Mouse (Mus musculus) CH12.LX (cell line): ENCODE measurements around the gene Uty. TPM values are rescaled to one million over a fixed set of nuclear protein-coding genes. Genes with fewer than 3 reads are reported as not detected.
A peak's percentile ranks its signal among the peaks of the same experiment; 100 is the strongest.

ENCODE experiments used
- DNase-seq: peaks from one replicate; pipeline ENCODE4 v3.0.0-alpha.2; 2013; ENCODE audit errors: extremely low read depth
- H3K27ac ChIP-seq: 2 replicates; pipeline ENCODE4 v1.5.1; 2012; ENCODE audit warnings: low read depth, mild to moderate bottlenecking, control low read depth, moderate library complexity; ENCODE audit not compliant: insufficient read depth
- H3K27me3 ChIP-seq: replicated peaks from 2 replicates; pipeline ENCODE3; 2012; ENCODE audit warnings: inconsistent platforms
- H3K36me3 ChIP-seq, 2 experiments: replicated peaks in 1 of 2; 2 replicates each; pipeline versions ENCODE3 to v1.6.1; 2012; ENCODE audit warnings: inconsistent platforms in 1 of 2, low read length in 1 of 2, mild to moderate bottlenecking in 1 of 2, mixed read lengths in 1 of 2, moderate library complexity in 1 of 2; ENCODE audit not compliant: control insufficient read depth in 1 of 2, insufficient read depth in 1 of 2
- H3K4me1 ChIP-seq, 2 experiments: 2 replicates each; pipeline ENCODE4 v1.6.1; 2012; ENCODE audit warnings: inconsistent platforms in 1 of 2, moderate library complexity in 1 of 2; ENCODE audit not compliant: insufficient read depth in 2 of 2, control insufficient read depth in 1 of 2
- H3K4me2 ChIP-seq: 2 replicates; pipeline ENCODE4 v1.6.1; 2012; ENCODE audit warnings: low read depth, mild to moderate bottlenecking, control low read depth; ENCODE audit not compliant: poor library complexity, insufficient read depth, severe bottlenecking
- H3K4me3 ChIP-seq, 3 experiments: fragments of 150-350 bp in 1 of 3; sonication (generic) in 1 of 3; replicated peaks in 1 of 3; 2 replicates each; pipeline versions ENCODE3 to v1.5.1; 2011 to 2012; ENCODE audit warnings: low read depth in 2 of 3, low read length in 2 of 3, mild to moderate bottlenecking in 2 of 3, moderate library complexity in 2 of 3, control low read depth in 1 of 3, improper control_type of control experiment in 1 of 3, inconsistent platforms in 1 of 3, mixed read lengths in 1 of 3; ENCODE audit not compliant: poor library complexity in 1 of 3
- H3K79me2 ChIP-seq: replicated peaks from 2 replicates; pipeline ENCODE4 v1.6.1; 2012; ENCODE audit warnings: mild to moderate bottlenecking, moderate library complexity; ENCODE audit not compliant: control insufficient read depth, poor library complexity, insufficient read depth, severe bottlenecking; ENCODE audit errors: extremely low read depth
- H3K9ac ChIP-seq: 2 replicates; pipeline ENCODE4 v1.6.1; 2012; ENCODE audit warnings: low read depth, mild to moderate bottlenecking, control low read depth, moderate library complexity; ENCODE audit not compliant: insufficient read depth
- H3K9me3 ChIP-seq: replicated peaks from 2 replicates; pipeline ENCODE3; 2012; ENCODE audit warnings: low read length, inconsistent platforms, mixed read lengths
- BHLHE40 ChIP-seq: IDR thresholded peaks from 2 replicates; pipeline ENCODE4 v1.6.1; 2011; ENCODE audit warnings: mild to moderate bottlenecking, low read depth, low read length, improper control_type of control experiment
- CHD1 ChIP-seq: IDR thresholded peaks from 2 replicates; pipeline ENCODE4 v1.6.1; 2012; ENCODE audit warnings: low read depth, low read length, improper control_type of control experiment, inconsistent platforms
- E2F4 ChIP-seq: IDR thresholded peaks from 2 replicates; pipeline ENCODE4 v1.6.1; 2011; ENCODE audit warnings: low read depth, low read length, improper control_type of control experiment; ENCODE audit not compliant: insufficient replicate concordance
- EP300 ChIP-seq: IDR thresholded peaks from 2 replicates; pipeline ENCODE4 v1.6.1; 2011; ENCODE audit warnings: low read length, improper control_type of control experiment
- ETS1 ChIP-seq: conservative IDR thresholded peaks from 2 replicates; pipeline ENCODE4 v1.6.1; 2012; ENCODE audit warnings: low read depth, mild to moderate bottlenecking, inconsistent platforms, low read length, improper control_type of control experiment, moderate library complexity
- HCFC1 ChIP-seq: IDR thresholded peaks from 2 replicates; pipeline ENCODE4 v1.6.1; 2012; ENCODE audit warnings: low read depth, mild to moderate bottlenecking, inconsistent platforms, low read length, improper control_type of control experiment
- JUN ChIP-seq: IDR thresholded peaks from 2 replicates; pipeline ENCODE4 v1.6.1; 2011; ENCODE audit warnings: low read depth, mild to moderate bottlenecking, low read length, improper control_type of control experiment, moderate library complexity; ENCODE audit not compliant: insufficient read depth
- JUND ChIP-seq: conservative IDR thresholded peaks from 2 replicates; pipeline ENCODE4 v1.6.1; 2011; ENCODE audit warnings: low read depth, low read length, improper control_type of control experiment
- MAFK ChIP-seq: IDR thresholded peaks from 2 replicates; pipeline ENCODE4 v1.6.1; 2011; ENCODE audit warnings: low read length, improper control_type of control experiment; ENCODE audit not compliant: insufficient replicate concordance
- MAX ChIP-seq: IDR thresholded peaks from 2 replicates; pipeline ENCODE4 v1.6.1; 2011; ENCODE audit warnings: low read length, improper control_type of control experiment
- MAZ ChIP-seq: IDR thresholded peaks from 2 replicates; pipeline ENCODE4 v1.6.1; 2012; ENCODE audit warnings: low read depth, mild to moderate bottlenecking, inconsistent platforms, low read length, improper control_type of control experiment, moderate library complexity
- MEF2A ChIP-seq: IDR thresholded peaks from 2 replicates; pipeline ENCODE4 v1.6.1; 2014; ENCODE audit warnings: low read depth, mild to moderate bottlenecking, inconsistent platforms, low read length, improper control_type of control experiment, borderline replicate concordance
- MXI1 ChIP-seq: IDR thresholded peaks from 2 replicates; pipeline ENCODE4 v1.6.1; 2011; ENCODE audit warnings: mild to moderate bottlenecking, low read depth, low read length, improper control_type of control experiment
- NELFE ChIP-seq: IDR thresholded peaks from 2 replicates; pipeline ENCODE4 v1.6.1; 2011; ENCODE audit warnings: low read depth, low read length, improper control_type of control experiment
- POLR2A ChIP-seq: IDR thresholded peaks from 2 replicates; pipeline ENCODE4 v1.6.1; 2011; ENCODE audit warnings: low read depth, mild to moderate bottlenecking, improper control_type of control experiment, low read length
- POLR2AphosphoS2 ChIP-seq: IDR thresholded peaks from 2 replicates; pipeline ENCODE4 v1.6.1; 2011; ENCODE audit warnings: low read depth, low read length, improper control_type of control experiment
- UBTF ChIP-seq: IDR thresholded peaks from 2 replicates; pipeline ENCODE4 v1.6.1; 2012; ENCODE audit warnings: low read depth, mild to moderate bottlenecking, inconsistent platforms, low read length, improper control_type of control experiment, moderate library complexity
- USF2 ChIP-seq: conservative IDR thresholded peaks from 2 replicates; pipeline ENCODE4 v1.6.1; 2011; ENCODE audit warnings: low read depth, low read length, improper control_type of control experiment
- ZC3H11A ChIP-seq: IDR thresholded peaks from 2 replicates; pipeline ENCODE4 v1.6.1; 2012; ENCODE audit warnings: low read depth, mild to moderate bottlenecking, inconsistent platforms, low read length, improper control_type of control experiment
- ZNF384 ChIP-seq: IDR thresholded peaks from 2 replicates; pipeline ENCODE4 v1.6.1; 2012; ENCODE audit warnings: low read depth, low read length, improper control_type of control experiment, inconsistent platforms
- dilution Hi-C: fragments of 300-500 bp; cut with MboI; formaldehyde crosslinking; loops from 2 replicates; pipeline ENCODE4 v1.14.3; 2020; ENCODE audit warnings: low sequenced_read_pairs; ENCODE audit not compliant: extremely low pct_unique_long_range_greater_than_20kb, extremely low pct_ligation_motif_present
- in situ Hi-C: fragments of 300-500 bp; cut with MboI; formaldehyde crosslinking; loops from 3 replicates; pipeline ENCODE4 v1.14.3; 2019; ENCODE audit warnings: low sequenced_read_pairs, low pct_ligation_motif_present, low pct_unique_long_range_greater_than_20kb, mixed read lengths
- polyA plus RNA-seq: library from polyadenylated mRNA; unstranded; fragments of >175 nt; gene quantifications from 2 replicates; pipeline ENCODE4 v1.2.1, GENCODE M21; 2012; ENCODE audit warnings: low read depth; ENCODE audit not compliant: insufficient read length
- total RNA-seq, 2 experiments: library from RNA; depleted of rRNA; stranded (reverse); fragments of 300-350 nt in 1 of 2; fragments of >200 nt in 1 of 2; gene quantifications; 2 replicates each; pipeline ENCODE4 v1.2.3; 2012 to 2014

Gene Uty
- total RNA-seq (2012; rRNA removed) (9.7 and 10.9 TPM in 2 replicates), total RNA-seq (2014; rRNA removed) (16.8 and 21.1 TPM in 2 replicates), polyA plus RNA-seq (7.3 and 8.6 TPM in 2 replicates)

- in situ Hi-C loops (no loop called here), dilution Hi-C loops (no loop called here)
- H3K4me1 ChIP-seq, result no peaks in the 10 kb centered on the region
- H3K36me3 ChIP-seq, result no peaks in the 10 kb centered on the region
- no peaks in the 10 kb centered on the region for H3K9me3 ChIP-seq
- peak within 1 kb of the TSS; percentile 93 for H3K9ac ChIP-seq
- peak; percentile 85 for DNase-seq
- peak within 1 kb of the TSS; percentile 73 for H3K27ac ChIP-seq
- peak within 1 kb of the TSS; percentile 59 to 74 (median 66) for H3K4me3 ChIP-seq
- TF ChIP-seq ETS1, result no peak
- no peak for TF ChIP-seq JUND
- H3K79me2 ChIP-seq, result peaks cover 8% of the 10 kb centered on the region; the same call in 1 of the 2 replicates
- no peaks in the 10 kb centered on the region for H3K27me3 ChIP-seq
- no peak within 1 kb of the TSS for H3K4me2 ChIP-seq
Observed at GRCm38 (mm10) chrY:1245426-1245863, at the start of gene Uty. Gene Uty (minus strand): TSS chrY:1245759.

DNA sequence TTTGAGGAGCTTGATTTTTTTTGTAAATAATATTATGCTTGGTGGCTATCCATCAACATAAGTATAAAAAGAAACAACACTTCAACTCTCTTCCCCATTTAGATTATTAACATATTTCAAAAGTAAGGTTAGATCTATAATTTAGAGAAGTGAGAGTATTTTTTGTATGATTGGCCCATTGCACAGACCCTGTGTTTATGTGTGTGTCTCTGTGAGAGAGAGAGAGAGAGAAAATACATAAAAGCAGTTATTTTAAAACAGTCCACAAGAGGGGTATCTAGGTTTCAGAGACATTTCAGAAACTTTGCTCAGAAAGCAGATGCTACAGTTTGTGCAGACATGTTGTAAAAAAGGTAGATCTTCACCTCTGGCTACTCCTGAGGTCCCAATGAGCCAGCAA lies 48.1 kb upstream of the Uty start:
- Histone ChIP-seq H3K27ac (no peak overlapping the region), H3K79me2 (no peaks in the 10 kb centered on the region), H3K4me1 (peaks cover 10 to 11% of the 10 kb centered on the region in 2 experiments; a peak in 3 of 4 replicates), H3K27me3 (no peaks in the 10 kb centered on the region), H3K4me3 (no peak overlapping the region), H3K36me3 (no peaks in the 10 kb centered on the region), H3K9ac (no peak overlapping the region), H3K4me2 (no peak overlapping the region), H3K9me3 (no peaks in the 10 kb centered on the region)
- in situ Hi-C loops (no loop called here), dilution Hi-C loops (no loop called here)
- DNase-seq, result no peak
- TF ChIP-seq UBTF (no peak), HCFC1 (no peak), USF2 (no peak), POLR2A (no peak), NELFE (no peak), POLR2AphosphoS2 (no peak), ZC3H11A (no peak), JUN (no peak), MAFK (no peak), ZNF384 (no peak), MAX (no peak)

GRCm38 (mm10) chrY:1286171-1286795 lies 40.7 kb upstream of the Uty start, which contains the start of gene Ddx3y:
Gene Ddx3y (minus strand): TSS chrY:1286629.
- no peak within 1 kb of the TSS; the same call in 1 of the 2 replicates for H3K4me2 ChIP-seq
- H3K9ac ChIP-seq, result peak within 1 kb of the TSS; percentile 90
- no peaks in the 10 kb centered on the region for H3K9me3 ChIP-seq
- peaks cover 11% of the 10 kb centered on the region for H3K79me2 ChIP-seq
- TF ChIP-seq CHD1, result no peak
- TF ChIP-seq MAZ, result no peak
- no peak for TF ChIP-seq E2F4
- no peak for TF ChIP-seq EP300
- TF ChIP-seq MEF2A, result no peak
- TF ChIP-seq BHLHE40, result no peak
- no peak for TF ChIP-seq MXI1
- TF ChIP-seq ZNF384, result no peak
- peaks cover 0 to 4% of the 10 kb centered on the region in 2 experiments for H3K36me3 ChIP-seq
- H3K4me1 ChIP-seq, result peaks cover 3 to 4% of the 10 kb centered on the region in 2 experiments; a peak in 2 of 4 replicates
- H3K27me3 ChIP-seq, result no peaks in the 10 kb centered on the region
- in situ Hi-C loops (no loop called here), dilution Hi-C loops (no loop called here)
- peak; percentile 83 for DNase-seq
- peak within 1 kb of the TSS; percentile 55 to 71 (median 70) for H3K4me3 ChIP-seq
- peak within 1 kb of the TSS; percentile 76; the same call in 1 of the 2 replicates for H3K27ac ChIP-seq
